Mouse (Mus musculus) stomach, embryonic 16.5 days (tissue): ENCODE data around the gene Gm9945. TPM values are rescaled to one million over a fixed set of nuclear protein-coding genes. Genes with fewer than 3 reads are reported as not detected.

Experiments
- ATAC-seq: fragments of 200-750 bp; cut with Nextera tagmentation; 2 replicates; pipeline ENCODE4 v1.8.0; 2017; ENCODE audit warnings: moderate number of reproducible peaks, moderate TSS enrichment; ENCODE audit not compliant: insufficient read depth, low FRiP score
- H3K27ac ChIP-seq: fragments of 300-500 bp; sonication (generic); 2 replicates; pipeline ENCODE4 v1.5.1; 2014; ENCODE audit warnings: low read length
- H3K27me3 ChIP-seq: fragments of 300-500 bp; sonication (generic); 2 replicates; pipeline ENCODE4 v1.6.1; 2014; ENCODE audit warnings: low read length, control low read depth, mixed read lengths; ENCODE audit not compliant: control insufficient read depth, insufficient read depth
- H3K36me3 ChIP-seq: fragments of 300-500 bp; sonication (generic); 2 replicates; pipeline ENCODE4 v1.6.1; 2014; ENCODE audit warnings: low read length; ENCODE audit not compliant: control insufficient read depth, insufficient read depth
- H3K4me1 ChIP-seq: fragments of 300-500 bp; sonication (generic); 2 replicates; pipeline ENCODE4 v1.6.1; 2014; ENCODE audit warnings: low read length, control low read depth, mixed read lengths; ENCODE audit not compliant: control insufficient read depth, insufficient read depth
- H3K4me2 ChIP-seq: fragments of 300-500 bp; sonication (generic); 2 replicates; pipeline ENCODE4 v1.6.1; 2014; ENCODE audit warnings: low read depth, low read length, mixed read lengths
- H3K4me3 ChIP-seq: fragments of 300-500 bp; sonication (generic); replicated peaks from 2 replicates; pipeline ENCODE4 v1.5.1; 2014; ENCODE audit warnings: mild to moderate bottlenecking, low read length
- H3K9ac ChIP-seq: fragments of 300-500 bp; sonication (generic); 2 replicates; pipeline ENCODE4 v1.6.1; 2014; ENCODE audit warnings: low read length
- H3K9me3 ChIP-seq: fragments of 300-500 bp; sonication (generic); replicated peaks from 2 replicates; pipeline ENCODE4 v1.6.1; 2016; ENCODE audit warnings: low read length, control low read depth; ENCODE audit not compliant: control insufficient read depth
- WGBS: fragments of 180-500 bp; shearing (Covaris S2); extraction: QIAGEN DNeasy Blood & Tissue Kit; methylation state at CpG from one replicate; pipeline ENCODE4 v1.1.7; 2014; 5-methylcytosine and 5-hydroxymethylcytosine counted together
- polyA plus RNA-seq: library from polyadenylated mRNA; unstranded; fragments of >200 nt; fragmentation: Nextera tagmentation; extraction: Ambion mirVana; gene quantifications from 2 replicates; pipeline ENCODE4 v1.2.1, GENCODE M21; 2015

The Gm9945 gene
- not detected in 2 replicates for polyA plus RNA-seq

GRCm38 (mm10) chr11:53479783-53480301, at the start of gene Gm9945, which contains the start of gene Sowaha:
Gene Gm9945 (plus strand): TSS chr11:53480166.
Gene Sowaha (minus strand): TSS chr11:53480274.
- H3K36me3 ChIP-seq, result no peaks in the 10 kb centered on the region
- WGBS, result 4% methylated on average over 40 of the region's 40 CpGs
- peak within 1 kb of the TSS; percentile 75 for H3K4me2 ChIP-seq
- H3K27ac ChIP-seq, result no peak within 1 kb of the TSS
- H3K27me3 ChIP-seq, result peaks cover 45% of the 10 kb centered on the region
- H3K9me3 ChIP-seq, result no peaks in the 10 kb centered on the region
- peak within 1 kb of the TSS; percentile 52 for H3K4me3 ChIP-seq
- peak; percentile 66 for ATAC-seq
- H3K4me1 ChIP-seq, result peaks cover 15% of the 10 kb centered on the region
- H3K9ac ChIP-seq, result peak within 1 kb of the TSS; percentile 60

- Histone ChIP-seq H3K4me1 (peaks cover 12% of the 10 kb centered on the region), H3K4me3 (peak overlapping the region; percentile 79), H3K9me3 (no peaks in the 10 kb centered on the region), H3K36me3 (0 out of 2 replicates have a peak, but pooled peaks cover 9% of the 10 kb centered on the region), H3K27ac (peak overlapping the region; percentile 48; the same call in 1 of the 2 replicates), H3K27me3 (no peaks in the 10 kb centered on the region), H3K4me2 (peak overlapping the region; percentile 66), H3K9ac (peak overlapping the region; percentile 91)
- peak; percentile 8; the same call in 1 of the 2 replicates for ATAC-seq
- WGBS, result under 1% methylated on average over 34 of the region's 34 CpGs
Observed at GRCm38 (mm10) chr11:53430300-53430669, 49.7 kb upstream of the Gm9945 start.

- no peaks in the 10 kb centered on the region for H3K27me3 ChIP-seq
- peak within 1 kb of the TSS; percentile 91 for H3K9ac ChIP-seq
- ATAC-seq, result peak; percentile 97
- peak within 1 kb of the TSS; percentile 79 for H3K4me3 ChIP-seq
- peak within 1 kb of the TSS; percentile 66 for H3K4me2 ChIP-seq
- H3K9me3 ChIP-seq, result no peaks in the 10 kb centered on the region
- WGBS, result under 1% methylated on average over 44 of the region's 44 CpGs
- H3K27ac ChIP-seq, result peak within 1 kb of the TSS; percentile 48
- H3K4me1 ChIP-seq, result peaks cover 12% of the 10 kb centered on the region
- H3K36me3 ChIP-seq, result 0 out of 2 replicates have a peak, but pooled peaks cover 9% of the 10 kb centered on the region
Observed at GRCm38 (mm10) chr11:53430670-53431346, 49.2 kb upstream of the Gm9945 start, which contains the start of the genes Uqcrq and Gdf9. Gene Uqcrq (minus strand): TSS chr11:53430831. Gene Gdf9 (plus strand): TSS chr11:53431023.

GRCm38 (mm10) chr11:53431347-53432056, 48.5 kb upstream of the Gm9945 start:
- Histone ChIP-seq H3K4me1 (peaks cover 12% of the 10 kb centered on the region), H3K27ac (peak overlapping the region; percentile 45), H3K9me3 (no peaks in the 10 kb centered on the region), H3K27me3 (no peaks in the 10 kb centered on the region), H3K4me2 (peak overlapping the region; percentile 49), H3K4me3 (peak overlapping the region; percentile 79), H3K9ac (peak overlapping the region; percentile 91; the same call in 1 of the 2 replicates), H3K36me3 (0 out of 2 replicates have a peak, but pooled peaks cover 9% of the 10 kb centered on the region)
- 11% methylated on average over 9 of the region's 9 CpGs for WGBS
- ATAC-seq, result no peak; the same call in 1 of the 2 replicates

GRCm38 (mm10) chr11:53433057-53433456, 46.9 kb upstream of the Gm9945 start:
- Histone ChIP-seq H3K36me3 (0 out of 2 replicates have a peak, but pooled peaks cover 8% of the 10 kb centered on the region), H3K9ac (no peak overlapping the region), H3K27me3 (no peaks in the 10 kb centered on the region), H3K9me3 (no peaks in the 10 kb centered on the region), H3K4me2 (no peak overlapping the region), H3K27ac (no peak overlapping the region), H3K4me3 (no peak overlapping the region), H3K4me1 (peaks cover 12% of the 10 kb centered on the region)
- ATAC-seq, result no peak
- 50% methylated on average over 6 of the region's 6 CpGs for WGBS

- H3K9me3 ChIP-seq, result no peaks in the 10 kb centered on the region
- WGBS, result 80% methylated on average over 8 of the region's 8 CpGs
- no peaks in the 10 kb centered on the region for H3K27me3 ChIP-seq
- ATAC-seq, result no peak
- no peaks in the 10 kb centered on the region for H3K36me3 ChIP-seq
- 0 out of 2 replicates have a peak, but pooled peaks cover 5% of the 10 kb centered on the region for H3K4me1 ChIP-seq
- H3K27ac ChIP-seq, result no peak overlapping the region
- H3K4me2 ChIP-seq, result no peak overlapping the region
- no peak overlapping the region for H3K4me3 ChIP-seq
- no peak overlapping the region for H3K9ac ChIP-seq
Observed at GRCm38 (mm10) chr11:53435504-53435903, 44.5 kb upstream of the Gm9945 start.

GRCm38 (mm10) chr11:53436338-53436737, 43.6 kb upstream of the Gm9945 start:
- Histone ChIP-seq H3K27me3 (no peaks in the 10 kb centered on the region), H3K9me3 (no peaks in the 10 kb centered on the region), H3K4me3 (no peak overlapping the region), H3K27ac (no peak overlapping the region), H3K9ac (no peak overlapping the region), H3K4me1 (0 out of 2 replicates have a peak, but pooled peaks cover 4% of the 10 kb centered on the region), H3K4me2 (no peak overlapping the region), H3K36me3 (no peaks in the 10 kb centered on the region)
- 76% methylated on average over 6 of the region's 6 CpGs for WGBS
- ATAC-seq, result no peak

- WGBS, result 21% methylated on average over 12 of the region's 12 CpGs
- no peaks in the 10 kb centered on the region for H3K36me3 ChIP-seq
- no peaks in the 10 kb centered on the region for H3K9me3 ChIP-seq
- H3K4me3 ChIP-seq, result no peak overlapping the region
- ATAC-seq, result no peak
- no peak overlapping the region for H3K4me2 ChIP-seq
- no peak overlapping the region for H3K27ac ChIP-seq
- H3K4me1 ChIP-seq, result no peaks in the 10 kb centered on the region
- H3K27me3 ChIP-seq, result no peaks in the 10 kb centered on the region
- no peak overlapping the region for H3K9ac ChIP-seq
Observed at GRCm38 (mm10) chr11:53441921-53442320, 38.0 kb upstream of the Gm9945 start.
